Mouse (Mus musculus) lung, postnatal 0 days (tissue): Measurements from ENCODE around the gene Pkd1l3. TPM values are rescaled to one million over a fixed set of nuclear protein-coding genes. Genes with fewer than 3 reads are reported as not detected.
A peak's percentile ranks its signal among the peaks of the same experiment; 100 is the strongest.

Source experiments
- ATAC-seq: fragments of 200-750 bp; cut with Nextera tagmentation; 2 replicates; pipeline ENCODE4 v1.8.0; 2017; ENCODE audit warnings: moderate library complexity
- DNase-seq: peaks from one replicate; pipeline ENCODE4 v3.0.0-alpha.2; 2016; ENCODE audit warnings: low spot score
- H3K27ac ChIP-seq: fragments of 300-500 bp; sonication (generic); 2 replicates; pipeline ENCODE4 v1.5.1; 2014; ENCODE audit warnings: antibody characterized with exemption, mild to moderate bottlenecking, low read length, mixed read lengths
- H3K27me3 ChIP-seq: fragments of 300-500 bp; sonication (generic); replicated peaks from 2 replicates; pipeline ENCODE4 v1.6.1; 2014; ENCODE audit warnings: low read length, mixed read lengths; ENCODE audit not compliant: insufficient read depth
- H3K36me3 ChIP-seq: fragments of 300-500 bp; sonication (generic); 2 replicates; pipeline ENCODE4 v1.6.1; 2014; ENCODE audit warnings: low read length, mixed read lengths; ENCODE audit not compliant: insufficient read depth
- H3K4me1 ChIP-seq: fragments of 300-500 bp; sonication (generic); 2 replicates; pipeline ENCODE4 v1.6.1; 2014; ENCODE audit warnings: antibody characterized with exemption, low read depth, low read length, mixed read lengths; ENCODE audit not compliant: insufficient read depth
- H3K4me2 ChIP-seq: fragments of 300-500 bp; sonication (generic); replicated peaks from 2 replicates; pipeline ENCODE4 v1.6.1; 2014; ENCODE audit warnings: low read depth, mild to moderate bottlenecking, low read length, moderate library complexity, mixed read lengths
- H3K4me3 ChIP-seq: fragments of 300-500 bp; sonication (generic); 2 replicates; pipeline ENCODE4 v1.5.1; 2014; ENCODE audit warnings: low read depth, low read length
- H3K9ac ChIP-seq: fragments of 300-500 bp; sonication (generic); replicated peaks from 2 replicates; pipeline ENCODE4 v1.6.1; 2014; ENCODE audit warnings: low read depth, mild to moderate bottlenecking
- H3K9me3 ChIP-seq: fragments of 300-500 bp; sonication (generic); 2 replicates; pipeline ENCODE4 v1.6.1; 2016; ENCODE audit warnings: low read length, mixed read lengths
- CTCF ChIP-seq: IDR thresholded peaks from 2 replicates; pipeline ENCODE4 v1.5.1; 2016; ENCODE audit warnings: antibody characterized with exemption, mild to moderate bottlenecking
- EP300 ChIP-seq: IDR thresholded peaks from 2 replicates; pipeline ENCODE4 v1.6.1; 2016; ENCODE audit warnings: antibody characterized with exemption, mild to moderate bottlenecking, control low read depth
- WGBS: fragments of 180-500 bp; shearing (Covaris S2); extraction: QIAGEN DNeasy Blood & Tissue Kit; methylation state at CpG from one replicate; pipeline ENCODE4 v1.1.7; 2014; 5-methylcytosine and 5-hydroxymethylcytosine counted together
- polyA plus RNA-seq: library from polyadenylated mRNA; unstranded; fragments of >200 nt; fragmentation: Nextera tagmentation; extraction: Ambion mirVana; gene quantifications from 2 replicates; pipeline ENCODE4 v1.2.1, GENCODE M21; 2015

The Pkd1l3 gene
- polyA plus RNA-seq, 1 experiment from 2014 or later: 0.13 TPM

- DNase-seq (no peak), ATAC-seq (no peak)
- no peak for TF ChIP-seq EP300
- no peak for TF ChIP-seq CTCF
- H3K9ac ChIP-seq: no peak overlapping the region
- H3K4me3 ChIP-seq: no peak overlapping the region
- H3K4me2 ChIP-seq: no peak overlapping the region
- H3K27ac ChIP-seq: no peak overlapping the region
- WGBS: 89% methylated on average over 5 of the region's 5 CpGs
- no peaks in the 10 kb centered on the region for H3K4me1 ChIP-seq
- H3K27me3 ChIP-seq: no peaks in the 10 kb centered on the region
- peaks cover 46% of the 10 kb centered on the region for H3K36me3 ChIP-seq
- H3K9me3 ChIP-seq: no peaks in the 10 kb centered on the region
Measured at GRCm38 (mm10) chr8:109672656-109673055, 58.3 kb downstream of the Pkd1l3 start.

DNA sequence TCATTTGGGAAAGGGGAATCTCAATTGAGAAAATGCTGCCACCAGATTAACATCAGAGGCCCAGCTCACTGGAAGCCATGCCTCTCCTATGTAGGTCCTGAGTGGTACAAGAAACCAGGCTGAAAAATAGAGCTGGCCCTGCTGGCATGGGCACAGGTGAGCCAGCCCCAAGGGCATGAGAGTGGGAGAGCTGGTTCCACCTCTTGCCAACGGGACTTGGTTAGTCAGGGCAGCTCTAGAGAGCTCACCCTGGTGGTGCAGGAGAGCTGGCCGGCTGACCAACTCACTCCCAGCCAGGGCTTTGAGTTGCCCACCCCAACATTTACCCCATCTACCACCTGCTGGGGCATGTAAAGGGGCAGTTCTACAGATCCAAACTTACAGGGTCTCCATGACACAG is 59.3 kb downstream of the Pkd1l3 start:
- ATAC-seq (no peak), DNase-seq (no peak)
- H3K4me1 ChIP-seq: no peaks in the 10 kb centered on the region
- no peak overlapping the region for H3K4me2 ChIP-seq
- H3K9me3 ChIP-seq: no peaks in the 10 kb centered on the region
- H3K36me3 ChIP-seq: peaks cover 50% of the 10 kb centered on the region
- whole genome bisulfite sequencing: 89% methylated on average over 2 of the region's 2 CpGs
- no peak overlapping the region for H3K27ac ChIP-seq
- no peaks in the 10 kb centered on the region for H3K27me3 ChIP-seq
- no peak overlapping the region for H3K9ac ChIP-seq
- H3K4me3 ChIP-seq: no peak overlapping the region
- TF ChIP-seq CTCF: no peak

- Histone ChIP-seq H3K4me2 (no peak overlapping the region), H3K9me3 (no peaks in the 10 kb centered on the region), H3K36me3 (peaks cover 57% of the 10 kb centered on the region), H3K4me3 (no peak overlapping the region), H3K27me3 (no peaks in the 10 kb centered on the region), H3K4me1 (no peaks in the 10 kb centered on the region), H3K9ac (no peak overlapping the region), H3K27ac (no peak overlapping the region)
- no peak for TF ChIP-seq EP300
- TF ChIP-seq CTCF: no peak
- DNase-seq (no peak), ATAC-seq (no peak)
- WGBS: 92% methylated on average over 9 of the region's 9 CpGs
Measured at GRCm38 (mm10) chr8:109675896-109676643, 61.8 kb downstream of the Pkd1l3 start.

DNA sequence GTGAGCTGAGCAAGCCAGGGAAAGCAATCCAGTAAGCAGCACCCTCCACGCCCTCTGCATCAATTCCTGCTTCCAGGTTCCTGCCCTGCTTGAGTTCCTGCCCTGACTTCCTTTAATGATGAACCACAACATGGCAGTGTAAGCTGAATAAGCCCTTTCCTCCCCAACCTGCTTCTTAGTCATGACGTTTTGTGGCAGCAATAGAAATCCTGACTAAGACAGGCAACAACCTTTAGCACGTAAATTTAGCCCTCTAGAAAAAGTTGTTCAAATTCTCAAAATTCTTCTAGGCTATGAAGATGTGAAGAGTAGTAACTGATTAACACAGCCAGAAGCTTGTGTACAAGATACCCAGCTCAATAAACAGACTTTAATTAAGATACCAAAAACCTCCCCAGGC is 67.2 kb downstream of the Pkd1l3 start:
- H3K27me3 ChIP-seq: no peaks in the 10 kb centered on the region
- WGBS: 51% methylated on average over 3 of the region's 3 CpGs
- H3K9ac ChIP-seq: no peak overlapping the region
- H3K36me3 ChIP-seq: peaks cover 40% of the 10 kb centered on the region
- TF ChIP-seq CTCF (no peak), EP300 (no peak)
- H3K4me2 ChIP-seq: no peak overlapping the region
- DNase-seq: no peak
- no peak overlapping the region for H3K27ac ChIP-seq
- no peaks in the 10 kb centered on the region for H3K4me1 ChIP-seq
- no peak overlapping the region for H3K4me3 ChIP-seq
- H3K9me3 ChIP-seq: no peaks in the 10 kb centered on the region
- no peak for ATAC-seq

DNA sequence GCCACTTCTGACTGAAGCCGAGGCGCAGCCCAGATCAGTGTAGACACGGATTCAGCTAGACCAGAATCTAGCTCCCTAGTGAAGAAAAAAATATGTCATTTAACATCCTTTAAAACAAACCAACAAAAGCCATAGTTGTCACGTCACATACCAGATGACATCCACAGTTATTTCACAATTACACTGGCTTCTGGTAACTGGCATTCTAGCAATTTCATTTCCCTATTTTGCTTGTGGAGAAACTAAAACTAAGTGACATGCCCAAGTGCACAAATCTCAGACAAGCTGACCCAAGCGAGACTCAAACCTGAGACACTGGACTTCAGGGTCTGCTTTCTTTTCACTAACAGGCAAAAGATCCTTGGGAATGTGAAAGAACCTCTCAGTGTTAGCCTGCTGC is 67.8 kb downstream of the Pkd1l3 start:
- no peak overlapping the region for H3K9ac ChIP-seq
- peaks cover 35% of the 10 kb centered on the region for H3K36me3 ChIP-seq
- H3K27ac ChIP-seq: no peak overlapping the region
- H3K4me1 ChIP-seq: no peaks in the 10 kb centered on the region
- no peak for ATAC-seq
- peak; percentile 40 for DNase-seq
- 91% methylated on average over 5 of the region's 5 CpGs for WGBS
- no peaks in the 10 kb centered on the region for H3K9me3 ChIP-seq
- TF ChIP-seq CTCF: no peak
- TF ChIP-seq EP300: no peak
- no peak overlapping the region for H3K4me3 ChIP-seq
- H3K4me2 ChIP-seq: no peak overlapping the region
- H3K27me3 ChIP-seq: no peaks in the 10 kb centered on the region

GRCm38 (mm10) chr8:109687248-109687647 is 72.9 kb downstream of the Pkd1l3 start:
- H3K36me3 ChIP-seq: peaks cover 5% of the 10 kb centered on the region; the same call in 1 of the 2 replicates
- no peaks in the 10 kb centered on the region for H3K9me3 ChIP-seq
- 84% methylated on average over 5 of the region's 5 CpGs for WGBS
- H3K27ac ChIP-seq: no peak overlapping the region
- ATAC-seq (no peak), DNase-seq (no peak)
- H3K4me2 ChIP-seq: no peak overlapping the region
- no peaks in the 10 kb centered on the region for H3K27me3 ChIP-seq
- no peak overlapping the region for H3K9ac ChIP-seq
- TF ChIP-seq CTCF (no peak), EP300 (no peak)
- H3K4me3 ChIP-seq: no peak overlapping the region
- peaks cover 7% of the 10 kb centered on the region for H3K4me1 ChIP-seq
